Mouse (Mus musculus): ENCODE data around the gene Dpysl4.

Gene Dpysl4

GRCm38 (mm10) chr7:139096399-139096798 is 10.6 kb downstream of the Dpysl4 start:
- no peak for DNase-seq (ENCODE audit: low spot score in 2 of 2)

DNA sequence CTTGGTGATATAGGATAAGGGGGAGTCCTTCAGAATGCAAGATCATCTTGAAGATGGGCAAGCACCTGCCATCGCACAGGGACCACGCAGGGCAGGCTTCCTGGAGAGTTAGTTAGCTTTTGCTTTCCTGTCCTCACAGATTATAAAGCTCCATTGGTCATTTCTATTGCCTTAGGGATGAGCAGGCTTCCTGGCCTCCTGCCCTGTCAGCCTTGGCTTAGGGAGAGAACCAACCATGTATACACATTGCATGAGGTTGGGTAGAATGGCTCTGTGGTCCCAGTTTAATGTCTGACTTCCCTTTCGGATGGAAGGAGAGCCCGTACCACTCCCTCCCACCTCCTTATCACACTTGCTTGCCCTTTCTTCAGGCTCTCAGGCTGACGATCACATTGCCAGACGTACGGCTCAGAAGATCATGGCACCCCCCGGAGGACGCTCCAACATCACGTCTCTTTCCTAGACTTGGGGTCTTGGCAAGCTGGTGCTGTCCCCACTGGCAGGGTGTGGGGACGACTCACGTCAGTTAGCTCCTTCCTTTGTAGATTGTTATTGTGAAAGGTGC is 14.8 kb downstream of the Dpysl4 start:
- no peak for DNase-seq (ENCODE audit: low spot score in 2 of 2)

DNA sequence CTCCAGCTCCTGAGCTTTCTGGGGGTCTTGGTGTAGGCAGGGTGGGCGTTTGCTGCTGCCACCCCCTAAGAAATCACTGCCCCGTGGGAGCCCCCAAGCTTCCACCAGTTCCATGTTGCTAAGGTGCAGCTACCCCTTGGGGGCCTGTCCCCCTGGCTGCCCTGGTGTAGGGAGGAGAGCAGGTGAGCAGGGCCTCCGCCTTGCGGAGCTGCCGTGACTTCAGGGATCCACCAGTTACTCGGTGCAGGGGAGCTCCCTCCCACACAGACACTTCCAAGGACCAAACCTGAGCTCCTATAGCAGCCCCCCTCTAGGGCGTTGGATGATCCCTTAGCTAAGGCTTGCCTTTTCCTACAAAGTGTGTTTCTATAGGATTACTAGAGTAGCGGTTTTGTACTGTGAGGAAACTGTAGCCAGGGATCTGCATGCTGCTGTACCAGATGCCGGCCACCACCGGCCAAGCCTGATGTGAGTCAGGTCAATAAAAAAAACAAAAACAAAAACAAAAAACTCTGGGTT is 15.5 kb downstream of the Dpysl4 start:
- DNase-seq (ENCODE audit: low spot score in 2 of 2): no peak

- DNase-seq (ENCODE audit: low spot score in 2 of 2): no peak
Observed at GRCm38 (mm10) chr7:139101826-139102225, 16.0 kb downstream of the Dpysl4 start.

DNA sequence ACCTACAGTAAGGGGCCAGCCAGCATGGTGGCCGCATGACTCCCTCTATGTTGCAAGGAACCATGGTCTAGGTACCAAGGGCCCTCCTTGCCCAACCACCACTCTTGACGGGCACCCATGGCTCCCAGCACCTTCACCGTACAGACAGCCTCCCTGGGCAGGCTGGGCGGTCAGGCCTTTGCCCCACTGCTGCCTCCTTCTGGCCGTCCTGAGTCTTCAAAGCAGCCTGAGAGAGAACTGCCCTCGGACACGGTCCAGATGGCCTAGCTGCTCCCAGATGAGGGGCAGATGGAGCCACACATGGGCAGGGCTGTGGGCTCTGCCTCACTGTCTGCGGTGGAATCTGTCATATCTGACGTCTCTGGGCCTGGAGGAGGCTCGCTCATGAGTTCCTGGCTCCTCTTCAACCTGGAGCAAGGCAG is 18.2 kb downstream of the Dpysl4 start:
- DNase-seq (ENCODE audit: low spot score in 2 of 2): no peak

DNA sequence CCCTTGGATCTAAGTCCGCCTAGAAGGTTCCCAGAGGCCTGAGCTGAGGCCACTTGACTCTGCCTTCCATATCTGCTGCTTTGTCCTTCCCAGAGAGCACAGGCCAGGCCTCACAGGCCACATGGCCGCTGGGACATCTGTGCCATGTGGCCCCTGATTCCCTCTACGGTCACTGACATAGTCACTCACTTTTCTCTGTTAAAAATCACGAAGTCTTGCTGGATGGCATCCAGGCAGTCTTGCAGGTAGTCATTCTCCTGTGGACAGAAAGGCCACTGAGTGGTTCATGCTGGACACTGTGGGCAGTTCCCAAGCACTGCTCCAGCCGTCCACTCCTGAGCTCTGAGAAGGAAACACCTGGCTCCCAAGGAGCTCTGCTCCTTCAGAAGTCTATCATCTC is 19.3 kb downstream of the Dpysl4 start:
- no peak for DNase-seq (ENCODE audit: low spot score in 2 of 2)

DNA sequence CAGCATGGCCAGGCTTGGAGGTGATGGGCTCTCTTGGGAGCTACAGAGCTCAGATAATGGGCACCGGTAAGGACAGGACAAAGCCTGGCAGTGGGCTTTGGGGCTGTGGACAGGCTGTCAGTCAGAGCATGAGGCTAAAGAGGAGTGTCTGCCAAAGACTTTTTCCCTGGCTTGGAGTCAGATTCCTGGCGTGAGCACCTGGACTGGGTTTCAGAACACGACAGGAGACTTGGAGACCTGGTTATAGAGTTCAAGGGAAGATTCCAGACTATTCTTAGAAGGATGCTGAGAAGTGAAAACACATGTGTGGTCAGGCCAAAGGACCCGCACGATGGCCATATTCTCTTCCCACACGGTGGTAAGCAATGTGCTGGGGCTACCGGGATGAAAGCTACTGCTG is 19.9 kb downstream of the Dpysl4 start:
- no peak for DNase-seq (ENCODE audit: low spot score in 2 of 2)

- DNase-seq (ENCODE audit: low spot score in 2 of 2): no peak
Observed at GRCm38 (mm10) chr7:139107908-139108650, 22.3 kb downstream of the Dpysl4 start.

DNA sequence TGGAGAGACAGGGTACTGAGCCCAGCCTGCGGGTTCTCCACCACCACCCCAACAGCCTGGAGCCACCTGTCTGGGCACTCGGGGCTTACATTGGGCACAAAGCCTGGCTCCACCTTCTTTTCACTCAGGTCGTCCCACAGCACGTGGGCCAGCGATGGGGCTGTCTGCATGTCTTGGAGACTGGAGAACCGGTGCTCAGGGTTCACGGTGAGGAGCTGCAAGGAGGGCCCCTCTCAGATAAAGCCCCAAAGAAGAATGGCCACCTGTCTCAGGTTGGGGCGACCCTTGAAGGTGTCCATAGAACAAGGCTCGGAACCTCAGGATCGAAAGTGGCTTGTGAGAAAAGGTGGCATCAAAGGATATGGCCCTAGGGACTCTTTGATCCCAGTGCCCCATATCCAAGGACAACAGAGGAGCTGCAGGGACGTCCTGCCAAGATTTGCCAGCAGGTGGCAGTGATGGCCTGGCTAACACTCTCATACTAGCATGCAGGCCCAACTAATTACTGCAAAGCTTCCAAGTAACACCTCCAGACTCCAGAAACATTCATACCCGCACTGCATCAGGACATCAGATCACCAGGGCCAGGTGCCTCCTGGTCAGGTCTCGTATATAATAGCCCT is 33.5 kb downstream of the Dpysl4 start:
- peak; percentile 73 to 74 for DNase-seq (ENCODE audit: low spot score in 2 of 2)

GRCm38 (mm10) chr7:139119775-139120153 is 34.0 kb downstream of the Dpysl4 start:
- DNase-seq (ENCODE audit: low spot score in 2 of 2): no peak

DNA sequence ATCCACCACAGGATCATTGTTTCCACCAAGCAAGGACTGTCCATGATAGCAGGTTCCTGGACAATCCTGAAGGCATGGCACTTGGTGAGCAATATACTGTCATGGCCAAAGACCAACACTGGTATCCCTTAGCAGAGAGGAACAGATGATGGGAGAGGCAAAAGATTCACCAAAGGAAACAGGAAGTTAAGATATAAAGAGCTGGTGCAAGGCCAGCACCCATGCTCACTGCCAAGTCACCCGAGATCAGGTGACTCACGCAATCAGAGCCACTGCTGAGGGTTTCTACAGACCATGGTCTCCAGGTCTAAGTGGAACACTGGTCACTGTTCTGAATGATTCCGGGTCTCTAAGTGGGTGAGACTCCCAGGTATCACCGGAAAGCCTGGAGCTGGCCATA is 40.1 kb downstream of the Dpysl4 start:
- no peak for DNase-seq (ENCODE audit: low spot score in 2 of 2)

DNA sequence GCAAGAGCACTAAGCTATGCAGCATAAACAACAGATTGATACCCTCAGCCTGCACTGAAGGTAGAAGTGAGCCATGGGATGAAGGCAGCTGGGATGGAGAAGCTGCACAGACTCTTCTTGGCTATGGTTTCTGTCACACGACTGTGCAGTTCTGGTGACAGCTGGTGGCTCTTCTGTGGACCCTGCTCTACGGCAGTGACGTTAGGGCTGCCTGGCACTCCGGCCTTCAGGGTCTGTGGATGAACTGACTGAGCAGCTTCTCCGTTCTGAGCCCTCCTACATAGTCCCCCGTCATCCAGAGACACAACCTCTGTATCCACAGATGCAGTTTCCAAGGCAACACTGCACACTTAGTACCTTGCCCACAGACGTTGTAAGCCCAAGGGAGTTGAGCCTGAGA is 40.7 kb downstream of the Dpysl4 start:
- no peak for DNase-seq (ENCODE audit: low spot score in 2 of 2)

- no peak for DNase-seq (ENCODE audit: low spot score in 2 of 2)
Observed at GRCm38 (mm10) chr7:139128994-139129393, 43.2 kb downstream of the Dpysl4 start.

DNA sequence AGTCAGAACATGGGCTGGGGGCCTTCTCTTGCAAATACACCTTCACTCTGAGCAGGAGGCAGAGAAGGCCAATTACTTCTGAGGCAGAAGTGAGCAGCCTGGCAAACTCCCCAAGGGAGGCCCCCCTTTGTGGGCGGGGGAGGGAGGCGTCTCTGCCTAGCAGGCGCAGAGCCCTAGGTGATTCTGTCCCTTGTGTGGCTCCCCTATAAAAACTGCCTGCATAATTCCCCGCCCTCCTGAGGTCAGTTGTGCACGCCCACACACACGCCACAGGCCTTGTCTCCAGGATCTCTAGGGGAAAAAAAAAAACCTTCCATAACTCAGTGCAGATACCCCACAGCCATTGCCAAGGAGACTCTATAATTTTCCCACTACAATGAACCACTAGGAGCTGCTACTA is 44.6 kb downstream of the Dpysl4 start:
- no peak for DNase-seq (ENCODE audit: low spot score in 2 of 2)

GRCm38 (mm10) chr7:139131538-139131937 is 45.7 kb downstream of the Dpysl4 start:
- no peak for DNase-seq (ENCODE audit: low spot score in 2 of 2)

- DNase-seq (ENCODE audit: low spot score in 2 of 2): no peak
Observed at GRCm38 (mm10) chr7:139133446-139133845, 47.6 kb downstream of the Dpysl4 start.

GRCm38 (mm10) chr7:139135236-139135635 is 49.4 kb downstream of the Dpysl4 start:
- DNase-seq (ENCODE audit: low spot score in 2 of 2): no peak

- no peak for DNase-seq (ENCODE audit: low spot score in 2 of 2)
Observed at GRCm38 (mm10) chr7:139136906-139137491, 51.2 kb downstream of the Dpysl4 start.

- DNase-seq (ENCODE audit: low spot score in 2 of 2): no peak
Observed at GRCm38 (mm10) chr7:139139921-139140461, 54.2 kb downstream of the Dpysl4 start.

- DNase-seq (ENCODE audit: low spot score in 2 of 2): no peak
Observed at GRCm38 (mm10) chr7:139143785-139144184, 58.0 kb downstream of the Dpysl4 start.

- DNase-seq (ENCODE audit: low spot score in 2 of 2): no peak
Observed at GRCm38 (mm10) chr7:139145891-139146290, 60.1 kb downstream of the Dpysl4 start.

- DNase-seq (ENCODE audit: low spot score in 2 of 2): no peak
Observed at GRCm38 (mm10) chr7:139147360-139147759, 61.6 kb downstream of the Dpysl4 start.

All from urinary bladder, postnatal 36 days (tissue).